Mouse (Mus musculus) neural tube, embryonic 13.5 days (tissue): Measurements from ENCODE around the gene Rps5. TPM values are rescaled to one million over a fixed set of nuclear protein-coding genes. Genes with fewer than 3 reads are reported as not detected.
"Not testable (repeated sequence)": the region's sequence is repeated elsewhere in the genome, so short reads cannot be mapped to it uniquely, and the experiment has no call there.

Experiments
- ATAC-seq: fragments of 200-750 bp; cut with Nextera tagmentation; 2 replicates; pipeline ENCODE4 v1.8.0; 2017; ENCODE audit warnings: low read depth, mild to moderate bottlenecking, moderate TSS enrichment, moderate library complexity
- H3K27ac ChIP-seq: fragments of 300-500 bp; sonication (generic); replicated peaks from 2 replicates; pipeline ENCODE4 v1.5.1; 2015; ENCODE audit warnings: moderate library complexity, mild to moderate bottlenecking, inconsistent platforms
- H3K27me3 ChIP-seq: fragments of 300-500 bp; sonication (generic); 2 replicates; pipeline ENCODE4 v1.6.1; 2015; ENCODE audit warnings: mild to moderate bottlenecking, inconsistent platforms
- H3K36me3 ChIP-seq: fragments of 300-500 bp; sonication (generic); 2 replicates; pipeline ENCODE4 v1.6.1; 2015; ENCODE audit warnings: mild to moderate bottlenecking, inconsistent platforms
- H3K4me1 ChIP-seq: fragments of 300-500 bp; sonication (generic); replicated peaks from 2 replicates; pipeline ENCODE4 v1.6.1; 2015; ENCODE audit warnings: inconsistent platforms
- H3K4me2 ChIP-seq: fragments of 300-500 bp; sonication (generic); 2 replicates; pipeline ENCODE4 v1.6.1; 2015; ENCODE audit warnings: inconsistent platforms, mild to moderate bottlenecking, moderate library complexity
- H3K4me3 ChIP-seq: fragments of 300-500 bp; sonication (generic); 2 replicates; pipeline ENCODE4 v1.5.1; 2015; ENCODE audit warnings: mild to moderate bottlenecking, inconsistent platforms
- H3K9ac ChIP-seq: fragments of 300-500 bp; sonication (generic); 2 replicates; pipeline ENCODE4 v1.6.1; 2015; ENCODE audit warnings: moderate library complexity, mild to moderate bottlenecking, inconsistent platforms
- H3K9me3 ChIP-seq: fragments of 300-500 bp; sonication (generic); 2 replicates; pipeline ENCODE4 v1.6.1; 2016; ENCODE audit warnings: inconsistent platforms
- WGBS: fragments of 180-500 bp; shearing (Covaris S2); methylation state at CpG from one replicate; pipeline ENCODE4 v1.1.7; 2015; 5-methylcytosine and 5-hydroxymethylcytosine counted together
- polyA plus RNA-seq: library from polyadenylated mRNA; unstranded; fragments of >200 nt; fragmentation: Nextera tagmentation; extraction: Ambion mirVana; gene quantifications from 2 replicates; pipeline ENCODE4 v1.2.1, GENCODE M21; 2015

Rps5 gene
- polyA plus RNA-seq, result 606 and 663 TPM in 2 replicates

DNA sequence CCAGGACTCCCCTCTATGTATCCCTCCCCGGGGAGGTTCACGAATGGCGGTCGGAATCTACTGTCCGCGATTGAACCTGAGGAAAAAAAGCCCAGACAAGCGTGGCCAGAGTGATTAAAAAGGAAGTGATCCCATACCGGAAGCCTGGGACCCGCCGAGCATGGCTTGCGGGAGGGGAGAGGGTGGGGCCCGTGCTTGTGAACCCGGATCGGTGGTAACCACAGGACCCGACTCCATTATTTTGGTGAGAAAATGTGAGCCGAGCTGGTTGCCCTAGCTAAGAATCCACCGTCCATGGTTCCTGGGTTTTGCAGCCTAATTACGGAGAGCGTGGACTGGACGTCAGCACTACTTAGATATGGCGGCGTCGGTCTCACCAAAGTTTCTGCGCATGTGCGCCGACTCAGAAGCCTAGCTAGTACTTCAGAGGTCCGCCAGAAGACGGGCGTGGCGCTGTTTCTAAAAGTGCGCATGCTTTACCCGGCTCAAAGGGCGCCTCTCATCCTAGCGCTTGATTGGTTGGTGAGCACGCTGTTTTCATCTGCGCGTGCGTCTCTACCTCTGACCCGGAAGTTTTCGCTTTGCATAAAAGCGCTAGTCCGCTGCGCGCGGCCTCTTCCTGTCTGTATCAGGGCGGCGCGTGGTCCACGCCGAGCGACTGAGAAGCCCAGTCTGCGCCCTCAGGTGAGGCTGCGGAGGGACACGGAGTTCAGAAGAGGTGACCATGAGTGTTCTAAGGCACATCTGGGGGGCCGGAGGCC is at the start of gene Rps5:
Rps5 (plus strand) TSS at position 586 of the 761 bp plus-strand sequence.
- H3K27me3 ChIP-seq, result peaks cover 23% of the 10 kb centered on the region
- peak within 1 kb of the TSS; percentile 78 for H3K4me3 ChIP-seq
- H3K27ac ChIP-seq, result peak within 1 kb of the TSS; percentile 95
- no peaks in the 10 kb centered on the region for H3K9me3 ChIP-seq
- H3K9ac ChIP-seq, result peak within 1 kb of the TSS; percentile 90
- peak within 1 kb of the TSS; percentile 91 for H3K4me2 ChIP-seq
- WGBS, result under 1% methylated on average over 55 of the region's 55 CpGs
- peaks cover 38% of the 10 kb centered on the region for H3K36me3 ChIP-seq
- peak; percentile 99 for ATAC-seq
- H3K4me1 ChIP-seq, result peaks cover 14% of the 10 kb centered on the region

DNA sequence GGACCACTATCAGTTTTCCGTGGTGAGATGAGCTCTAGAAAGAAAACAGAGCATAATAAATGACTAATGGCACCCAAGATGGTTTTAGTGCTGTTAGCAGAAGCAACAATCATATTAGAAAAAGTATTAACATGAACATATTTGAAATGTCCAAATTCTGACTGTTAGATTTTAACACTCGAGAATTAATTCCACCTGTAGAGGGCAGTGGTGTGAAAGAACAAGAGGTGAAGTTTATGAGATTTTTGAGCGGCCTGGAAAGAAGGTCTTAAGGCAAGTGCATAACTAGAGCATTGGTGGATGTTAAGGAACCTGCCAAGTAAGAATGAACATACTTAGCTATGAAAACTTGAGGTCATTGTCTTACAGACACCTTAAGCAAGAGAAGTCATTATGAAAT is 47.8 kb upstream of the Rps5 start:
- no peak overlapping the region for H3K4me2 ChIP-seq
- H3K36me3 ChIP-seq, result no peaks in the 10 kb centered on the region
- no peak overlapping the region for H3K27ac ChIP-seq
- H3K9me3 ChIP-seq, result peaks cover 7% of the 10 kb centered on the region
- ATAC-seq, result no peak
- H3K9ac ChIP-seq, result no peak overlapping the region
- 23% methylated on average over 3 of the region's 3 CpGs for WGBS
- H3K27me3 ChIP-seq, result peaks cover 4% of the 10 kb centered on the region
- H3K4me1 ChIP-seq, result no peaks in the 10 kb centered on the region
- H3K4me3 ChIP-seq, result no peak overlapping the region

DNA sequence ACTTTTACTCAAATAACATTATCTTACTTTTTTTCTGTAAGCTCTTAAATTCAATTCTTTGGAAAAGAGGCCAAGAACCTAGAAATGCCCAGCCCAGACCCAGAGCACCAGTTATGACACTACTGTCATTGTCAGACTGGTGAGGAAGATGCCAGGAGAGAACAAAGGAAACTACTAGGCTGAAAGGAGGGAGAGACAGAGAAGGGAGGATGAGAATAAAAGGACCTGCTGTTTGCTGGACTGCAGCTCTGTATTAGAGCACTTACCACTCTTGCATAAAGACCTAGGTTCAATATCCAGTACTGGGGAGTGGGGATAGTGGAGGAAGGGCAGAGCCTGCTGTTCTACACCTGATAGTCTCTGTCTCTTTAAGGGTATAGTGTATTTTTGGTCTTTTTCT is 42.1 kb upstream of the Rps5 start:
- Histone ChIP-seq H3K4me3 (peak overlapping the region; percentile 55), H3K4me2 (peak overlapping the region; percentile 77), H3K27me3 (no peaks in the 10 kb centered on the region), H3K9me3 (no peaks in the 10 kb centered on the region), H3K9ac (no peak overlapping the region), H3K27ac (no peak overlapping the region), H3K4me1 (peaks cover 19% of the 10 kb centered on the region), H3K36me3 (peaks cover 8% of the 10 kb centered on the region)
- ATAC-seq, result 0 out of 2 replicates have a peak, but pooled peaks have one; percentile 25

DNA sequence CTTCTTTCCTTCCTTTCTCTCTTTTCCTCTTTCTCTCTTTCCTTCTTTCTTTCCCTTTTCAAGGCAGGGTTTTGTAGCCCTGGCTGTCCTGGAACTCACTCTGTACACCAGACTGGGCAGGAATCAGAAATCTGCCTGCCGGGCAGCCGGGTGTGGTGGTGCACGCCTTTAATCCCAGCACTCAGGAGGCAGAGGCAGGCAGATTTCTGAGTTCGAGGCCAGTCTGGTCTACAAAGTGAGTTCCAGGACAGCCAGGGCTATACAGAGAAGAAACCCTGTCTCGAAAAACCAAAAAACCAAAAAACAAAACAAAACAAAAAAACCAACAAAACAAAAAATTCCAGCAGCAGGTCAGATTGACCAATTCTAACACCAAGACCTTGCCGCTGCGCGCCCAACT is 41.6 kb upstream of the Rps5 start:
- peak overlapping the region; percentile 78 for H3K9ac ChIP-seq
- H3K4me3 ChIP-seq, result peak overlapping the region; percentile 55
- H3K36me3 ChIP-seq, result peaks cover 13% of the 10 kb centered on the region
- not testable (repeated sequence) for H3K9me3 ChIP-seq, H3K27ac ChIP-seq, H3K27me3 ChIP-seq
- WGBS, result 39% methylated on average over 8 of the region's 8 CpGs
- peak overlapping the region; percentile 77 for H3K4me2 ChIP-seq
- peaks cover 19% of the 10 kb centered on the region for H3K4me1 ChIP-seq
- peak; percentile 42 for ATAC-seq

DNA sequence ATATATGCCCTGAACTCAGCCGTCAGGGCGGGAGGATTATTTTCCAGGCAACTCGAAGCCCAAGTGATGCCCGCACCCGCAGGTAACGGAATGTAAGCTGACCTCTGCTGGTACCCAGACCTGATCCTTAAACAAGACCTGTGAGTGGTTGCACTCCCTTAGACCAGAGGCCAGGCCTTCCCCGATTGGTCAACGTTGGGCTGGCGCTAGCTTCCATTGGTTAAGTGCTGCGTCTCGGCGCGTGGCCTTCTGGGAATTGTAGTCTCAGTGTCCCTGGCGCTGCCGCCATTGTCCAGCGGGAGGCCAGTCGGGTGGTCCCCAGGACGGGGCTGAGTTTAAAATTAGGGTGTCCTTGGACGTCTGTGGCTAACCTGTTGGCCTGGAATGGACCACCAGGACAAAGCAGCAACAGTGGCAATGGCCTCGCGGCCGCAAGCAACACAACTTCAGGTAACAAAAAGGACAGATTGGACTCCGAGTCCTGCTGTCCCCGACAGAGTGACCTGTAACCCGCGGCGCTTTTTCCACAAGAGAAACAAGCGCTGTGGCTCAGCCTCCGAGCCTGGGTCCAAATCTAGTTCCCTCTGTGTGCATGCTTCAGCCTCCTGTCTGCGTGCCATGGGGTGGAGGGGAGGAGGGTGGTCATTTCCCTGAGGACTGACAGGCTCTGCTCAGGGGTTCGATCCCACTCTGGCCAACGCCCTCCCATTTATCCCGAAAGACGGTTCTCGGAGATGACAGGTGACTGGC is 41.0 kb upstream of the Rps5 start, which contains the start of gene Zfp128:
Zfp128 (plus strand) TSS at position 267 of the 750 bp plus-strand sequence.
- H3K4me1 ChIP-seq, result peaks cover 19% of the 10 kb centered on the region
- H3K27ac ChIP-seq, result no peak within 1 kb of the TSS
- H3K27me3 ChIP-seq, result no peaks in the 10 kb centered on the region
- H3K9ac ChIP-seq, result peak within 1 kb of the TSS; percentile 78
- peaks cover 19% of the 10 kb centered on the region for H3K36me3 ChIP-seq
- peak; percentile 98 for ATAC-seq
- no peaks in the 10 kb centered on the region for H3K9me3 ChIP-seq
- WGBS, result 2% methylated on average over 35 of the region's 35 CpGs
- peak within 1 kb of the TSS; percentile 77 for H3K4me2 ChIP-seq
- H3K4me3 ChIP-seq, result peak within 1 kb of the TSS; percentile 55

DNA sequence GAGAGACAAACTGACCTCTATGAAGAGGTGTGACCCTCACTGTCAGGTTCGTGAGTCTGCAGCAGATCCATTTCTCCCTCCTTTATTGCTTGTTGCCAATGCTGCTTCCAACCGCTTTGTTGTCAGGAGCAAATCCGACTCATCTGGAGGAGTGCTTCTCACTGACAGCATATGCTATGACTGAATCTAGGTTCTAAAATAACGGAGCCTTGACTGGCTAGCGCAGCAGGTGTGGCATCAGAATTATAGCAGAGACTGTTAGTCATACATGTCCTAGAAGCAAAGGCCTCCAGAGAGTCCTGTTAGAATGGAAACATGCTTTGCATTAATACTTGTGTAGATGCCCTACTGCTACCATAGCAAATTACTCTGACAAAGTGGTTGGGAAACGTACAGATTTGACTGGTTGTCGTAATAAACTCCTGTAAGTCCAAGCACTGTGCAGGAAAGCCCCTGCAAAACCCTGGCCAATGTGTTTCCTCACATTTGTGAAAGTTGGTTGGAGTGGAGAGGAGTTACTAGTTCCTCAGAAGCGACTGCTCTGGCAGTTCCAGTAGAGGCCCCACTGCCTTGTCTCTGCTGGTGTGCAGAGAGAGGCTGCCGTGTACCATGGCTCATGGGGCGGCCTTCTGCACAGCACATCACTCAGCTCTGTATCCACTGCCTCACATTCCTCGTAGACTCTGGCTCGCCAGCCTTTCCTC is 35.4 kb upstream of the Rps5 start:
- Histone ChIP-seq H3K27me3 (no peaks in the 10 kb centered on the region), H3K4me1 (peaks cover 15% of the 10 kb centered on the region), H3K27ac (no peak overlapping the region), H3K9ac (no peak overlapping the region), H3K36me3 (peaks cover 71% of the 10 kb centered on the region), H3K4me2 (no peak overlapping the region), H3K4me3 (no peak overlapping the region), H3K9me3 (no peaks in the 10 kb centered on the region)
- no peak for ATAC-seq
- WGBS, result 93% methylated on average over 12 of the region's 12 CpGs

DNA sequence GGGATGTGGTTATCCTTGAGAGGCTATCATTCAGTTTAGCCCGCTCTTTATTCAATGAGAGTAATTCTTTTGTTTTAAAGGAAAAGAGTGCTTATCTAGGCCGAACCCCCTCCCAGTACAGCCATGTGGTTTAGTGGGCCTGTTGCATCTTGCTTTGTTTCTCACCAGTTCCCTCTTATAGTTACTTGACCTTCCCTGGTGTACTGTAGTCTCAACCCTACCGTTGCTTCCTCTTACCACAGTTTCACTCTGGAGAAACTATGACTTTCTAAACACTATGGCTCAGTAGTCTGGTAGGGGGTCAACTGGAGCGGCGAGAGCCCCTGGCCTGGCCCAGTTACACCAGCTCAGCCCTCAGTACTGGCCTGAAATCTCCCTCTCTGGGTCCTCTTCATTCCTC is 34.5 kb upstream of the Rps5 start:
- Histone ChIP-seq H3K9me3 (no peaks in the 10 kb centered on the region), H3K4me3 (no peak overlapping the region), H3K4me1 (peaks cover 7% of the 10 kb centered on the region), H3K4me2 (no peak overlapping the region), H3K27me3 (no peaks in the 10 kb centered on the region), H3K36me3 (peaks cover 80% of the 10 kb centered on the region), H3K27ac (no peak overlapping the region), H3K9ac (no peak overlapping the region)
- ATAC-seq, result no peak
- WGBS, result 96% methylated on average over 5 of the region's 5 CpGs

DNA sequence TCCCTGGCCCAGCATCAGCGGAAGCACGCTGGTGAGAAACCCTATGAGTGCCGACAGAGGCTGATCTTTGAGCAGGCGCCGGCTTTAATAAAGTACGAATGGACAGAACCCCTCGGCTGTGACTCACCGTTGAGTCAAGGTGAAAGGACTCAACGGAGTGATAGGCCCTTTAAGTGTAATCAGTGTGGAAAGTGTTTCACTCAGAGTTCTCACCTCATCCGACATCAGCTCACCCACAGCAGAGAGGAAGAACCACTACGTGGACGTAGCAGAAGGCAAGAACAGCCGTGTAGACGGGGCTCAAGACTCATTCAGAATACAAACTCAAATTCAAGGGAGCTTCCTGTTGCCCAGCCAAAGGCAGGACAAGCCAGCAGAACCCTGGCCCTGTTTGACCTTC is 31.2 kb upstream of the Rps5 start:
- ATAC-seq, result no peak
- Histone ChIP-seq H3K27me3 (no peaks in the 10 kb centered on the region), H3K27ac (no peak overlapping the region), H3K4me2 (no peak overlapping the region), H3K9me3 (no peaks in the 10 kb centered on the region), H3K9ac (no peak overlapping the region), H3K4me3 (no peak overlapping the region), H3K4me1 (no peaks in the 10 kb centered on the region), H3K36me3 (peaks cover 62% of the 10 kb centered on the region)
- WGBS, result 95% methylated on average over 14 of the region's 14 CpGs

DNA sequence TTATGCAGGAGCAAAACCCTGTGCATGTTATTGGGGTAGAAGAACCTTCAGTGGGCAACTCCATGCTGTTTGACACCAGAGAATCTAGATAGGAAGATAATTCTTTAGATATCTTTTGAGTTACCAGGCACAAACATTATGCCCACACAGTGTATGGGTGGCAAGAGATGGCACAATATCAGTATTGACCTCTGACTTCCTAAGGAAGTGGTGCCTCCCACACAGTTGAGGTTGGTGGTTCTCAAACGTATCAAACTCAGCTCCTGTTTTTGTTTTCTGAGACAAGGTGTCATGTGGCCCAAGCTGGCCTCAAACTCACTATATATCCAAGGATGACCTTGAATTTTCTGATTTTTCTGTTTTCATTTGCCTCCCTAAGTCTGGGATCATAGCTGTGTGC is 30.8 kb upstream of the Rps5 start:
- H3K9ac ChIP-seq, result no peak overlapping the region
- ATAC-seq, result no peak

DNA sequence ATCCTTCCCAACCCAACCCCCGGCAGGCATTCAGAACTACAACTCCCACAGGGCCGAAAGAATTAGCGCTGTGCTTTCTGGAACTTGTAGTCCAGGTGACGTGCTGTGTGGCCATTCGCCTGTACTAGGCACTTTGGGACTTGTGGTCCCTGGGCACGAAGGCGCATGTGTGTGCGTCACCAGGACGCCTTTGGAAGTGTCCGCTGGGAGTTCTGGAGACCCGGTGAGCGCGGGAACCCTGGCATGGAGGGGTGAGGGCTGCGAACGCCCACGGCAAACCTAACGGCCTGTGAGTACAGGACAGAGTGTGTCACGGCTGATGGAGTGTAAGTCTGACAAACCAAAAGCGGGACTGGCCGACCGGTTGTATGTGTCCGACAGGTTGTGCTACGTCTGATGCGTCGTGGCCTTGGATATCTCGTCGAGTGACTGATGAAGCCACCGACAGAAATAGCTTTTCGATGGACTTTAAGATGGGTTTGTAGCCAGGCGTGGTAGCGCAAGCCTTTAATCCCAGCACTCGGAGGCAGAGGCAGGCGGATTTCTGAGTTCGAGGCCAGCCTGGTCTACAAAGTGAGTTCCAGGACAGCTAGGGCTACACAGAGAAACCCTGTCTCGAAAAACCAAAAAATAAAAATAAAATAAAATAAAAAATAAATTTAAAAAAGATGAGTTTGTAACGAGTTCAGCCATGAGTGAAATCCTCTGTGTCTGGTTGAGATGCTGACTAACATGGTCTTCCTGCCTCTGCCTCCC is 24.3 kb upstream of the Rps5 start, which contains the start of gene Zscan22:
Zscan22 (plus strand) TSS at position 161 of the 756 bp plus-strand sequence.
- Histone ChIP-seq H3K4me2 (peak within 1 kb of the TSS; percentile 57), H3K36me3 (peaks cover 5% of the 10 kb centered on the region; the same call in 1 of the 2 replicates), H3K4me3 (peak within 1 kb of the TSS; percentile 61), H3K9me3 (no peaks in the 10 kb centered on the region), H3K27me3 (no peaks in the 10 kb centered on the region), H3K27ac (peak within 1 kb of the TSS; percentile 39; the same call in 1 of the 2 replicates), H3K4me1 (peaks cover 15% of the 10 kb centered on the region), H3K9ac (peak within 1 kb of the TSS; percentile 71)
- WGBS, result 8% methylated on average over 36 of the region's 36 CpGs
- peak; percentile 98 for ATAC-seq

More for the DNA sequence above, 30.8 kb upstream of the Rps5 start:
- no peak overlapping the region for H3K4me2 ChIP-seq
- H3K27ac ChIP-seq, result no peak overlapping the region
- no peaks in the 10 kb centered on the region for H3K9me3 ChIP-seq
- H3K4me1 ChIP-seq, result no peaks in the 10 kb centered on the region
- H3K36me3 ChIP-seq, result peaks cover 58% of the 10 kb centered on the region
- no peak overlapping the region for H3K4me3 ChIP-seq
- H3K27me3 ChIP-seq, result no peaks in the 10 kb centered on the region
- 91% methylated on average over 1 of the region's 1 CpGs for WGBS

DNA sequence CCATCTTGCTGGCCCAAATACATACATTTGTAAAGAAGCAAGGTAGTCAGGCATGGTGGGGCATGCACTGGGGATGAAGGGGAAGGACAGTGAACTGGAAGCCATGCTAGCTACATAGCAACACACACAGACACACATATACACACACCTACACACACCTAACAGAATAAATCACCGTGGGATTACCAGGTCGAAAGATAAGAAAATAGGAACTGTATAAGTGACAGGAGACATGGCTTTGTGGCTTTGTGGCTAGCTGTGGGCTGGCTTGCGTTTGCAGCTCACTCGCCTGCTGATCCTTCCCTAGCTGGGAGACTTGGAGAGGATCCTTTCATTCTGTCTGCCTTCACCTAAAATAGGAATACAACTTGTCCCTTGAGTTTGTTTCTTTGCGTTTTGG is 20.6 kb upstream of the Rps5 start:
- Histone ChIP-seq H3K4me3 (no peak overlapping the region), H3K36me3 (peaks cover 41% of the 10 kb centered on the region), H3K9ac (no peak overlapping the region), H3K27me3 (no peaks in the 10 kb centered on the region), H3K9me3 (no peaks in the 10 kb centered on the region), H3K27ac (no peak overlapping the region), H3K4me1 (peaks cover 15% of the 10 kb centered on the region), H3K4me2 (no peak overlapping the region)
- 93% methylated on average over 5 of the region's 5 CpGs for WGBS
- ATAC-seq, result no peak
